Mouse (Mus musculus): Measurements from ENCODE around the gene Chtf18.

GRCm38 (mm10) chr17:25723919-25724318, 3.3 kb downstream of the Chtf18 start:
- TF ChIP-seq CTCF (IDR thresholded peaks at IDR 0.05; ENCODE audit: extremely low read depth, insufficient read depth, insufficient read length, insufficient replicate concordance) (no peak), POLR2A (IDR thresholded peaks at IDR 0.05; ENCODE audit: low read depth, low read length) (no peak)

Data from spleen, adult 2 months (tissue).